Mouse (Mus musculus): ENCODE results near the gene Kif16b. TPM values are rescaled to one million over a fixed set of nuclear protein-coding genes. Genes with fewer than 3 reads are reported as not detected.

The Kif16b gene
- total and polyA plus RNA-seq, 3 experiments: 10.7 to 32.0 (median 13.0) TPM

DNA sequence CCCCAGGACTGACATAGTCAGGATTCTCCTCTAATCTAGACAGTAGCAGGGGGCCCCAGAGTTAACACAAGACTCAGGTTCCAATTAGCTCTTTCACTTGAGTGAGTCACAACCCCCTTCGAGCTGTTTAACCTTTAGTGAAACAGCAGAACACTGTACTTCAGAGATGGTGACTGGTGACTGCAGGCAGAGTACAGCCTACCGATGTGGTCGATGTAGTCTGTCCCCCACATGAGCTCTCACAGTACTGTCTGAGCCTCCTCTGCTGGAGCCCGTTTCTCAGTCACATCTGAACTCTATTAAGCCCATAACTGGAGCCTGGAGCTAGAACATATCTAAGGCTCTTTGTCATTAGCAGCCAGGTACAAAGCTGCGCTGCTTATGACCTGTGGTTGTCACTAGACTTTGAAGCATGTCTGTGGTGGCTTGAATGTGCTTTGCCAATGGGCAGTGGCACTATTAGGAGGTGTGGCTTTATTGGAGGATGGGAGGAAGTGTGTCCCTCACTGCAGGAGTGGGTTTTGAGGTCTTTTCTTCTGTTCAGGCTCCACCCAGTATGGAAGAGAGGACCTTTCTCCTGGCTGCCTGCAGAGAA is 288.9 kb downstream of the Kif16b start:
- Histone ChIP-seq H3K4me1 (ENCODE audit: control insufficient read depth in 1 of 2, insufficient read depth in 2 of 2, low read length in 2 of 2) (no peaks in the 10 kb centered on the region), H3K79me2 (ENCODE audit: control insufficient read depth, insufficient read depth, low read length, poor library complexity) (no peaks in the 10 kb centered on the region), H3K27ac (ENCODE audit: control insufficient read depth, low read depth, low read length) (no peak overlapping the region), H3K9ac (ENCODE audit: control insufficient read depth, low read depth, low read length, poor library complexity, severe bottlenecking) (no peak overlapping the region), H3K9me3 (replicated peaks; ENCODE audit: insufficient read depth, low read length) (no peaks in the 10 kb centered on the region), H3K36me3 (ENCODE audit: control insufficient read depth in 1 of 2, insufficient read depth in 2 of 2, low read length in 2 of 2) (no peaks in the 10 kb centered on the region), H3K27me3 (ENCODE audit: control insufficient read depth in 1 of 2, insufficient read depth in 2 of 2, low read length in 2 of 2) (no peaks in the 10 kb centered on the region), H3K4me3 (ENCODE audit: control insufficient read depth in 1 of 2, insufficient read depth in 1 of 2, low read depth in 2 of 2, low read length in 2 of 2) (no peak overlapping the region)
- TF ChIP-seq USF1 (IDR thresholded peaks at IDR 0.05; ENCODE audit: low read depth, low read length): no peak
- TF ChIP-seq EP300 (IDR thresholded peaks at IDR 0.05; ENCODE audit: low read depth in 1 of 2, low read length in 2 of 2): no peak
- no peak for TF ChIP-seq KAT2A (conservative IDR thresholded peaks at IDR 0.05; ENCODE audit: low read depth, low read length)
- TF ChIP-seq POLR2AphosphoS5 (IDR thresholded peaks at IDR 0.05; ENCODE audit: borderline replicate concordance, low read depth, low read length): no peak
- TF ChIP-seq JUND (IDR thresholded peaks at IDR 0.05; ENCODE audit: low read depth, low read length): no peak
- no peak for TF ChIP-seq TBP (IDR thresholded peaks at IDR 0.05; ENCODE audit: low read depth, low read length)
- TF ChIP-seq ZMIZ1 (IDR thresholded peaks at IDR 0.05; ENCODE audit: low read depth, low read length): no peak
- TF ChIP-seq ZNF384 (IDR thresholded peaks at IDR 0.05; ENCODE audit: low read depth, low read length): no peak
- TF ChIP-seq NRF1 (IDR thresholded peaks at IDR 0.05; ENCODE audit: insufficient read depth, low read depth, low read length, poor library complexity, severe bottlenecking): no peak
- no peak for TF ChIP-seq CHD1 (IDR thresholded peaks at IDR 0.05; ENCODE audit: low read depth, low read length)
- DNase-seq (ENCODE audit: low read depth, low spot score): no peak

DNA sequence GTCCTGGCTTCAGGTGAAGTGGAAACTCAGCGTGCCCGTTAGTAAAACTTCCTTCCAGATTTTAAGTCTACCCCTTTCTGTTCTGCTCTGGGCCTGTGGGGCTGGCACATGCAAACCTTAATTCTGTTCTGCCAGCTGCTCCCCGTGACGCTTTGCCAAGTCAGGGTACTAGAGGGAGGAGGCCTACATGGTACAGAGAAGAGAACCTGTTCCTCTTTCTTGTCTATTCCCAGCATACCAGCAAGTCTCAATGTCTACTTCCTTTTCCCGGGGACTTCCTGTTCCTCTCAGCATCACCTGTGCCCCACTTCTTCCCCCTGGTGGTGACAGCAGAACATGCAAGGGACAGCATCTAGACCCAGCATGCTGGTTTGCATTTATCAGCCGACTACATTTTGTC is 290.2 kb downstream of the Kif16b start:
- peak overlapping the region; percentile 29 for H3K27ac ChIP-seq (ENCODE audit: control insufficient read depth, low read depth, low read length)
- H3K27me3 ChIP-seq (ENCODE audit: control insufficient read depth in 1 of 2, insufficient read depth in 2 of 2, low read length in 2 of 2): no peaks in the 10 kb centered on the region
- no peak overlapping the region for H3K4me3 ChIP-seq (ENCODE audit: control insufficient read depth in 1 of 2, insufficient read depth in 1 of 2, low read depth in 2 of 2, low read length in 2 of 2)
- peak; percentile 85 for DNase-seq (ENCODE audit: low read depth, low spot score)
- no peaks in the 10 kb centered on the region for H3K36me3 ChIP-seq (ENCODE audit: control insufficient read depth in 1 of 2, insufficient read depth in 2 of 2, low read length in 2 of 2)
- no peaks in the 10 kb centered on the region for H3K4me1 ChIP-seq (ENCODE audit: control insufficient read depth in 1 of 2, insufficient read depth in 2 of 2, low read length in 2 of 2)
- H3K79me2 ChIP-seq (ENCODE audit: control insufficient read depth, insufficient read depth, low read length, poor library complexity): no peaks in the 10 kb centered on the region
- H3K9me3 ChIP-seq (replicated peaks; ENCODE audit: insufficient read depth, low read length): no peaks in the 10 kb centered on the region
- no peak overlapping the region for H3K9ac ChIP-seq (ENCODE audit: control insufficient read depth, low read depth, low read length, poor library complexity, severe bottlenecking)
- no peak for TF ChIP-seq BHLHE40 (IDR thresholded peaks at IDR 0.05; ENCODE audit: borderline replicate concordance, low read depth, low read length)
- no peak for TF ChIP-seq MAZ (IDR thresholded peaks at IDR 0.05; ENCODE audit: low read depth, low read length)
- no peak for TF ChIP-seq TBP (IDR thresholded peaks at IDR 0.05; ENCODE audit: low read depth, low read length)
- TF ChIP-seq NELFE (IDR thresholded peaks at IDR 0.05; ENCODE audit: low read depth, low read length): no peak
- peak; percentile 90 for TF ChIP-seq SMC3 (IDR thresholded peaks at IDR 0.05; ENCODE audit: low read depth, low read length)
- no peak for TF ChIP-seq MAFK (IDR thresholded peaks at IDR 0.05; ENCODE audit: borderline replicate concordance, low read depth, low read length)
- TF ChIP-seq ELF1 (IDR thresholded peaks at IDR 0.05; ENCODE audit: low read depth, low read length): peak; percentile 92
- TF ChIP-seq POLR2AphosphoS2 (IDR thresholded peaks at IDR 0.05; ENCODE audit: low read length): no peak
- peak in 1 of 2 experiments; percentile 41; a peak in 2 of 4 replicates for TF ChIP-seq EP300 (IDR thresholded peaks at IDR 0.05; ENCODE audit: low read depth in 1 of 2, low read length in 2 of 2)
- no peak for TF ChIP-seq GATA1 (IDR thresholded peaks at IDR 0.05; ENCODE audit: low read depth, low read length)
- TF ChIP-seq ETS1 (IDR thresholded peaks at IDR 0.05; ENCODE audit: low read depth, low read length): peak; percentile 28; the same call in 1 of the 2 replicates
- no peak for TF ChIP-seq SIN3A (IDR thresholded peaks at IDR 0.05; ENCODE audit: low read length)
- no peak for TF ChIP-seq POLR2AphosphoS5 (IDR thresholded peaks at IDR 0.05; ENCODE audit: borderline replicate concordance, low read depth, low read length)
- no peak for TF ChIP-seq CHD1 (IDR thresholded peaks at IDR 0.05; ENCODE audit: low read depth, low read length)
- no peak for TF ChIP-seq NRF1 (IDR thresholded peaks at IDR 0.05; ENCODE audit: insufficient read depth, low read depth, low read length, poor library complexity, severe bottlenecking)
- TF ChIP-seq USF2 (IDR thresholded peaks at IDR 0.05; ENCODE audit: borderline replicate concordance in 1 of 2, insufficient read depth in 1 of 2, low read depth in 1 of 2, low read length in 2 of 2): no peak
- TF ChIP-seq ZMIZ1 (IDR thresholded peaks at IDR 0.05; ENCODE audit: low read depth, low read length): no peak
- TF ChIP-seq MEF2A (IDR thresholded peaks at IDR 0.05; ENCODE audit: extremely low read depth, insufficient replicate concordance, low read depth, low read length, poor library complexity, severe bottlenecking): no peak
- no peak for TF ChIP-seq ZKSCAN1 (IDR thresholded peaks at IDR 0.05; ENCODE audit: low read depth, low read length)
- TF ChIP-seq MXI1 (IDR thresholded peaks at IDR 0.05; ENCODE audit: low read depth, low read length): no peak
- TF ChIP-seq TAL1 (IDR thresholded peaks at IDR 0.05; ENCODE audit: low read length): no peak
- no peak for TF ChIP-seq MYC (IDR thresholded peaks at IDR 0.05; ENCODE audit: low read depth, low read length)
- TF ChIP-seq ZC3H11A (IDR thresholded peaks at IDR 0.05; ENCODE audit: low read depth, low read length): peak; percentile 73
- TF ChIP-seq E2F4 (IDR thresholded peaks at IDR 0.05; ENCODE audit: borderline replicate concordance, low read depth, low read length): no peak
- no peak for TF ChIP-seq CHD2 (IDR thresholded peaks at IDR 0.05; ENCODE audit: low read length)
- no peak for TF ChIP-seq MYB (IDR thresholded peaks at IDR 0.05; ENCODE audit: low read depth, low read length)
